Mouse (Mus musculus) limb, embryonic 14.5 days (tissue): ENCODE measurements around the gene Aldh1a2. TPM values are rescaled to one million over a fixed set of nuclear protein-coding genes. Genes with fewer than 3 reads are reported as not detected.

Source experiments
- ATAC-seq: fragments of 200-750 bp; cut with Nextera tagmentation; 2 replicates; pipeline ENCODE4 v1.8.0; 2017; ENCODE audit warnings: low read depth, moderate number of reproducible peaks, moderate TSS enrichment; ENCODE audit not compliant: low FRiP score
- DNase-seq: peaks from one replicate; pipeline ENCODE4 v3.0.0-alpha.2; 2015; ENCODE audit warnings: low spot score
- H3K27ac ChIP-seq: fragments of 300-500 bp; sonication (generic); replicated peaks from 2 replicates; pipeline ENCODE4 v1.5.1; 2014; ENCODE audit warnings: low read depth, mild to moderate bottlenecking, low read length, moderate library complexity, mixed read lengths
- H3K27me3 ChIP-seq: fragments of 300-500 bp; sonication (generic); 2 replicates; pipeline ENCODE4 v1.6.1; 2014; ENCODE audit warnings: low read length, mixed read lengths; ENCODE audit not compliant: control insufficient read depth, insufficient read depth
- H3K36me3 ChIP-seq: fragments of 300-500 bp; sonication (generic); 2 replicates; pipeline ENCODE4 v1.6.1; 2014; ENCODE audit warnings: mild to moderate bottlenecking, low read length, moderate library complexity, mixed read lengths; ENCODE audit not compliant: control insufficient read depth, insufficient read depth
- H3K4me1 ChIP-seq: fragments of 300-500 bp; sonication (generic); 2 replicates; pipeline ENCODE4 v1.6.1; 2014; ENCODE audit warnings: antibody characterized with exemption, low read length, mixed read lengths; ENCODE audit not compliant: control insufficient read depth, insufficient read depth
- H3K4me2 ChIP-seq: fragments of 300-500 bp; sonication (generic); replicated peaks from 2 replicates; pipeline ENCODE4 v1.6.1; 2014; ENCODE audit warnings: low read depth, mild to moderate bottlenecking, low read length, moderate library complexity; ENCODE audit not compliant: severe bottlenecking
- H3K4me3 ChIP-seq: fragments of 300-500 bp; sonication (generic); replicated peaks from 2 replicates; pipeline ENCODE4 v1.5.1; 2014; ENCODE audit warnings: low read length
- H3K9ac ChIP-seq: fragments of 300-500 bp; sonication (generic); 2 replicates; pipeline ENCODE4 v1.6.1; 2014; ENCODE audit warnings: mild to moderate bottlenecking, low read depth, low read length, moderate library complexity; ENCODE audit not compliant: severe bottlenecking
- H3K9me3 ChIP-seq: fragments of 300-500 bp; sonication (generic); 2 replicates; pipeline ENCODE4 v1.6.1; 2016; ENCODE audit warnings: low read length; ENCODE audit not compliant: control insufficient read depth
- POLR2A ChIP-seq: fragments of 200-500 bp; IDR thresholded peaks from 2 replicates; pipeline ENCODE4 v1.8.0; 2012; ENCODE audit warnings: inconsistent platforms, mild to moderate bottlenecking, moderate library complexity, borderline replicate concordance; ENCODE audit not compliant: insufficient read depth, insufficient read length; ENCODE audit errors: extremely low read depth
- WGBS: fragments of 180-500 bp; shearing (Covaris S2); extraction: QIAGEN DNeasy Blood & Tissue Kit; methylation state at CpG from one replicate; pipeline ENCODE4 v1.1.7; 2014; 5-methylcytosine and 5-hydroxymethylcytosine counted together
- polyA plus RNA-seq, 2 experiments: library from polyadenylated mRNA; depleted of rRNA in 1 of 2; stranded (reverse) in 1 of 2; unstranded in 1 of 2; fragments of >200 nt; fragmentation: Nextera tagmentation in 1 of 2; extraction: Ambion mirVana in 1 of 2; gene quantifications; 2 replicates each; pipeline versions ENCODE4 v1.2.1 to v1.2.3; 2012 to 2014

Aldh1a2 gene
- polyA plus RNA-seq, 2 experiments, result 14.8 to 16.3 TPM

GRCm38 (mm10) chr9:71227226-71227970, 11.8 kb downstream of the Aldh1a2 start:
- peaks cover 34% of the 10 kb centered on the region for H3K27me3 ChIP-seq
- DNase-seq, result no peak
- no peak for ATAC-seq
- no peak overlapping the region for H3K9ac ChIP-seq
- no peaks in the 10 kb centered on the region for H3K9me3 ChIP-seq
- WGBS, result 36% methylated on average over 10 of the region's 10 CpGs
- H3K27ac ChIP-seq, result no peak overlapping the region
- no peak overlapping the region for H3K4me2 ChIP-seq
- H3K36me3 ChIP-seq, result no peaks in the 10 kb centered on the region
- TF ChIP-seq POLR2A, result no peak
- no peak overlapping the region for H3K4me3 ChIP-seq
- no peaks in the 10 kb centered on the region for H3K4me1 ChIP-seq

GRCm38 (mm10) chr9:71230011-71230410, 14.4 kb downstream of the Aldh1a2 start:
- Histone ChIP-seq H3K27ac (no peak overlapping the region), H3K9me3 (no peaks in the 10 kb centered on the region), H3K9ac (no peak overlapping the region), H3K4me1 (no peaks in the 10 kb centered on the region), H3K4me2 (no peak overlapping the region), H3K27me3 (peaks cover 26% of the 10 kb centered on the region), H3K36me3 (no peaks in the 10 kb centered on the region), H3K4me3 (no peak overlapping the region)
- no peak for TF ChIP-seq POLR2A
- ATAC-seq (no peak), DNase-seq (no peak)
- WGBS, result 4% methylated on average over 6 of the region's 6 CpGs

- 0 out of 2 replicates have a peak, but pooled peaks cover 24% of the 10 kb centered on the region for H3K27me3 ChIP-seq
- H3K36me3 ChIP-seq, result no peaks in the 10 kb centered on the region
- no peak for TF ChIP-seq POLR2A
These were observed 21.0 kb downstream of the Aldh1a2 start for GRCm38 (mm10) chr9:71236540-71236939.

GRCm38 (mm10) chr9:71239926-71240325, 24.3 kb downstream of the Aldh1a2 start:
- Histone ChIP-seq H3K9ac (no peak overlapping the region), H3K4me1 (peaks cover 5% of the 10 kb centered on the region), H3K4me3 (no peak overlapping the region), H3K27me3 (peaks cover 22% of the 10 kb centered on the region; the same call in 1 of the 2 replicates), H3K9me3 (no peaks in the 10 kb centered on the region), H3K36me3 (no peaks in the 10 kb centered on the region), H3K4me2 (no peak overlapping the region), H3K27ac (no peak overlapping the region)
- no peak for TF ChIP-seq POLR2A
- ATAC-seq (no peak), DNase-seq (no peak)
- WGBS, result 84% methylated on average over 2 of the region's 2 CpGs

More at GRCm38 (mm10) chr9:71236540-71236939, 21.0 kb downstream of the Aldh1a2 start:
- Histone ChIP-seq H3K9me3 (no peaks in the 10 kb centered on the region), H3K4me2 (no peak overlapping the region), H3K4me3 (no peak overlapping the region), H3K9ac (no peak overlapping the region), H3K4me1 (peaks cover 1% of the 10 kb centered on the region; the same call in 1 of the 2 replicates), H3K27ac (no peak overlapping the region)
- ATAC-seq (no peak), DNase-seq (no peak)
- 25% methylated on average over 1 of the region's 1 CpGs for WGBS

GRCm38 (mm10) chr9:71241515-71242411, 26.2 kb downstream of the Aldh1a2 start:
- ATAC-seq (peak; percentile 71; the same call in 1 of the 2 replicates), DNase-seq (peak; percentile 76)
- Histone ChIP-seq H3K4me1 (peaks cover 5% of the 10 kb centered on the region), H3K4me2 (no peak overlapping the region), H3K4me3 (no peak overlapping the region), H3K27ac (no peak overlapping the region), H3K27me3 (peaks cover 20% of the 10 kb centered on the region; the same call in 1 of the 2 replicates), H3K36me3 (no peaks in the 10 kb centered on the region), H3K9me3 (no peaks in the 10 kb centered on the region), H3K9ac (no peak overlapping the region)
- WGBS, result 18% methylated on average over 10 of the region's 10 CpGs
- no peak for TF ChIP-seq POLR2A
